Mouse (Mus musculus) forebrain, embryonic 15.5 days (tissue): ENCODE measurements at regions not wholly inside any gene's neighbourhood (a gene's known extent, or its start where the extent isn't known, plus 50 kb on each side); places are given as distances from the start of the nearest gene placed in this dataset.
A peak's percentile ranks its signal among the peaks of the same experiment; 100 is the strongest.

ENCODE experiments used
- ATAC-seq: fragments of 200-750 bp; cut with Nextera tagmentation; replicated peaks from 2 replicates; pipeline ENCODE4 v1.8.0; 2017; ENCODE audit warnings: mild to moderate bottlenecking, moderate TSS enrichment, moderate library complexity
- H3K27ac ChIP-seq: fragments of 300-500 bp; sonication (generic); replicated peaks from 2 replicates; pipeline ENCODE4 v1.5.1; 2015; ENCODE audit warnings: mild to moderate bottlenecking, inconsistent platforms
- H3K27me3 ChIP-seq: fragments of 300-500 bp; sonication (generic); 2 replicates; pipeline ENCODE4 v1.6.1; 2015; ENCODE audit warnings: inconsistent platforms
- H3K36me3 ChIP-seq: fragments of 300-500 bp; sonication (generic); 2 replicates; pipeline ENCODE4 v1.6.1; 2015; ENCODE audit warnings: mild to moderate bottlenecking, inconsistent platforms
- H3K4me1 ChIP-seq: fragments of 300-500 bp; sonication (generic); 2 replicates; pipeline ENCODE4 v1.6.1; 2015; ENCODE audit warnings: inconsistent platforms
- H3K4me2 ChIP-seq: fragments of 300-500 bp; sonication (generic); replicated peaks from 2 replicates; pipeline ENCODE4 v1.6.1; 2015; ENCODE audit warnings: mild to moderate bottlenecking, inconsistent platforms
- H3K4me3 ChIP-seq: fragments of 300-500 bp; sonication (generic); 2 replicates; pipeline ENCODE4 v1.5.1; 2015; ENCODE audit warnings: mild to moderate bottlenecking, inconsistent platforms
- H3K9ac ChIP-seq: fragments of 300-500 bp; sonication (generic); replicated peaks from 2 replicates; pipeline ENCODE4 v1.6.1; 2015; ENCODE audit warnings: mild to moderate bottlenecking, inconsistent platforms
- H3K9me3 ChIP-seq: fragments of 300-500 bp; sonication (generic); 2 replicates; pipeline ENCODE4 v1.6.1; 2016; ENCODE audit warnings: inconsistent platforms
- WGBS: fragments of 180-500 bp; shearing (Covaris S2); methylation state at CpG from one replicate; pipeline ENCODE4 v1.1.7; 2015; ENCODE audit warnings: mixed read lengths; 5-methylcytosine and 5-hydroxymethylcytosine counted together

- WGBS = 71% methylated on average over 1 of the region's 1 CpGs
- no peak for ATAC-seq
- Histone ChIP-seq H3K9ac (no peak overlapping the region), H3K4me3 (no peak overlapping the region), H3K27ac (no peak overlapping the region), H3K4me2 (no peak overlapping the region), H3K36me3 (no peaks in the 10 kb centered on the region), H3K27me3 (no peaks in the 10 kb centered on the region), H3K4me1 (no peaks in the 10 kb centered on the region), H3K9me3 (no peaks in the 10 kb centered on the region)
Measured at GRCm38 (mm10) chr3:10823022-10823421, 487.5 kb upstream of the Gm38303 start.

DNA sequence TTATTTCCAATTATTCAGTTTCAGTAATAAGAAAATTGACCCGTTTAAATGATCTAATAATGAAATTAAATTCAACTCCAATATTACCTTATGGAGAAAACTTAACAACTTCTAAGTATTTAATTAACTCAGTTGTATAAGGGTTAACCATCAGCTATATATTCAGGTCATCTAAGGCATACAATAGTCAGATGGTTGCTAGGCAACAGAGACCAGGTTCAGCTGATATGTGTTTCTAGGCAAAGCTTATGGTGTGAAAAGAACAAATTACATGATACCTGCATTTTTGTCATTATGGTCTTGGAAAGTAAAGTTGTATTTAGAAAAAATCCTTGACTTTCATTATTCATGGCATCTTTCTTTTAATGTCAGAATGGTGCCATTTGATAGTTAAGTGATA is 487.1 kb upstream of the Gm38303 start:
- no peak for ATAC-seq
- H3K4me3 ChIP-seq = no peak overlapping the region

GRCm38 (mm10) chr3:10776258-10776995 is 440.9 kb upstream of the Gm38303 start:
- no peaks in the 10 kb centered on the region for H3K27me3 ChIP-seq
- H3K4me1 ChIP-seq = peaks cover 7% of the 10 kb centered on the region
- H3K4me2 ChIP-seq = no peak overlapping the region
- ATAC-seq = peak; percentile 90
- H3K27ac ChIP-seq = no peak overlapping the region
- no peak overlapping the region for H3K9ac ChIP-seq
- no peak overlapping the region for H3K4me3 ChIP-seq
- H3K9me3 ChIP-seq = no peaks in the 10 kb centered on the region
- no peaks in the 10 kb centered on the region for H3K36me3 ChIP-seq
- 24% methylated on average over 10 of the region's 10 CpGs for WGBS

More for the DNA sequence above, 487.1 kb upstream of the Gm38303 start:
- no peaks in the 10 kb centered on the region for H3K27me3 ChIP-seq
- no peak overlapping the region for H3K4me2 ChIP-seq
- H3K36me3 ChIP-seq = no peaks in the 10 kb centered on the region
- 85% methylated on average over 1 of the region's 1 CpGs for WGBS
- no peaks in the 10 kb centered on the region for H3K9me3 ChIP-seq
- H3K4me1 ChIP-seq = no peaks in the 10 kb centered on the region
- H3K9ac ChIP-seq = no peak overlapping the region
- H3K27ac ChIP-seq = no peak overlapping the region
